Mouse (Mus musculus): ENCODE measurements around the gene Hist1h4m. TPM values are rescaled to one million over a fixed set of nuclear protein-coding genes. Genes with fewer than 3 reads are reported as not detected.
A peak's percentile ranks its signal among the peaks of the same experiment; 100 is the strongest.
"Not testable (repeated sequence)": the region's sequence is repeated elsewhere in the genome, so short reads cannot be mapped to it uniquely, and the experiment has no call there.

Gene Hist1h4m
- polyA plus RNA-seq, 1 experiment from 2014 or later, result not detected

DNA sequence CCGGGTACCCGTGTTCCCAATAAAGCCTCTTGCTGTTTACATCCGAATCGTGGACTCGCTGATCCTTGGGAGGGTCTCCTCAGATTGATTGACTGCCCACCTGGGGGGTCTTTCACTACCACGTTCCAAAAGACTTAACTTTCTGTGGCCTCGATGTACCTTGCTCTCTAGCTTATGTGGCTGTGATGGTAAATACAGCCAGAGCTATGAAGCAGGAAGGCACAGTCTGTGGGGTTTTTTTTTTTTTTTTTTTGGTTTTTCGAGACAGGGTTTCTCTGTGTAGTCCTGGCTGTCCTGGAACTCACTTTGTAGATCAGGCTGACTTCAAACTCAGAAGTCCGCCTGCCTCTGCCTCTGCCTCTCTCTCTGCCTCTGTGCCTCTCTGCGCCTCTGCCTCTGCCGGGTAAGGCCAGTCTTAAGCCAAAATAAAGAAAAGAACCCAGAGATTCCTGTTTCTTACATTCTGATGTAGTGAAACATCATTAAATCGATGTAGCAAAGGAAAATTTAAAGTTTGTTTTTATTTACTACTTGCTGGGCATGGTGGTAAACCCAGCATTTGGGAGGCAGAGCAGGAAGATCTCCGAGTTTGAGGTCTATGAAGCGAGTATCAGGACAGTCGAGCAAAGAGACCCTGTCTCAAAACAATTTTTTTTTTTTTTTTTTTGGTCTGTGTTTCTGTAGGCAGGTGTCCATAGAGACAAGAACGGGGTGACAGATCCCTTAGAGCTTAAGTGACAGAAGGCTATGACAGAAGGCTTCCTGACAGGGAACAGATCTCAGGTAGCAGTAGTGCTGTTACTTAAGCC, 8.7 kb downstream of the Hist1h4m start:
- H3K27ac ChIP-seq; H3K4me2 ChIP-seq (ENCODE audit: low read length); H3K4me1 ChIP-seq (replicated peaks; ENCODE audit: insufficient read depth, low read length); H3K4me3 ChIP-seq (replicated peaks; ENCODE audit: low read depth, low read length); H3K36me3 ChIP-seq (ENCODE audit: insufficient read depth, low read length); H3K27me3 ChIP-seq (ENCODE audit: insufficient read depth, low read length); H3K9ac ChIP-seq (ENCODE audit: low read depth, low read length); ATAC-seq (replicated peaks; ENCODE audit: low FRiP score, low read depth); DNase-seq (ENCODE audit: low spot score); H3K9me3 ChIP-seq (replicated peaks; ENCODE audit: low read length): not testable (repeated sequence)
- WGBS, result 57% methylated on average over 4 of the region's 16 CpGs

DNA sequence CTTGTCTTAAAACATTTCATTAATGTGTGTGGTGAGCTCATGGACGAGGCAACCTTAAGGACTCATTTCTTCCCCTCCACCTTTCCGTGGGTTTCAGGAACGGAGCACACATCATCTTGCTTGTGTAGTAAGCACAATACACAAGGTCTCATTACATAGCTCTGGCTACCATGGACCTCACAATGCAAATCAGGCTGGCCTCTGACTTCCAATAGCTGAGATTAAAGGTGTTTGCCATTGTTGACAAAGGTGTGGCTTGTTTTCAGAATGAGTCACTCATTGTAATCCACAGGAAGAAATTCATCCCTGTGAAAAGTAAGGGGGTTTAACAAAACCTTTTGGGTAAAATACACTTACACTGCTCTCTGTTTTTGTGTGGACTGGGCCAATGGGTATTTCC, 17.0 kb downstream of the Hist1h4m start:
- Histone ChIP-seq H3K27ac (no peak overlapping the region), H3K27me3 (ENCODE audit: insufficient read depth, low read length) (no peaks in the 10 kb centered on the region), H3K9me3 (replicated peaks; ENCODE audit: low read length) (no peaks in the 10 kb centered on the region), H3K4me3 (replicated peaks; ENCODE audit: low read depth, low read length) (no peak overlapping the region), H3K4me2 (ENCODE audit: low read length) (no peak overlapping the region), H3K9ac (ENCODE audit: low read depth, low read length) (no peak overlapping the region), H3K4me1 (replicated peaks; ENCODE audit: insufficient read depth, low read length) (no peaks in the 10 kb centered on the region), H3K36me3 (ENCODE audit: insufficient read depth, low read length) (no peaks in the 10 kb centered on the region)
- TF ChIP-seq CTCF (IDR thresholded peaks at IDR 0.05; ENCODE audit: low read depth), result no peak
- ATAC-seq (replicated peaks; ENCODE audit: low FRiP score, low read depth) (no peak), DNase-seq (ENCODE audit: low spot score) (no peak)
- 90% methylated on average over 3 of the region's 3 CpGs for WGBS

DNA sequence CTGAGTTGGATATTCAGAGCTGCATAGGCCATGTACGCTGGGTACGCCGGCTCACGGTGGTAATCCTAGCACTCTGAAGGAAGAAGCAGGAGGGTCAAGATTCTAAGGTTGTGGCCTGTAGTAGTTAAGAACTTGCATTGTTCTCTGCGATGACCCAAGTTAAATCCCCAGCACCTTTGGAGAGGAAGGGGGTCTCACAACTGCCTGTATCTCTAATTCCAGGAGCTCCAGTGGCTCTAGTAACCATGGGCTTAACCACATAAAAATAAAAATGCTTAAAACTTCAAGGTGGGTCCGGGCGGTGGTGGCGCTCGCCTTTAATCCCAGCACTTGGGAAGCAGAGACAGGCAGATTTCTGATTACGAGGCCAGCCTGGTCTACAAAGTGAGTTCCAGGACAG, 18.8 kb downstream of the Hist1h4m start:
- H3K4me2 ChIP-seq (ENCODE audit: low read length), result no peak overlapping the region
- WGBS, result 91% methylated on average over 10 of the region's 10 CpGs

DNA sequence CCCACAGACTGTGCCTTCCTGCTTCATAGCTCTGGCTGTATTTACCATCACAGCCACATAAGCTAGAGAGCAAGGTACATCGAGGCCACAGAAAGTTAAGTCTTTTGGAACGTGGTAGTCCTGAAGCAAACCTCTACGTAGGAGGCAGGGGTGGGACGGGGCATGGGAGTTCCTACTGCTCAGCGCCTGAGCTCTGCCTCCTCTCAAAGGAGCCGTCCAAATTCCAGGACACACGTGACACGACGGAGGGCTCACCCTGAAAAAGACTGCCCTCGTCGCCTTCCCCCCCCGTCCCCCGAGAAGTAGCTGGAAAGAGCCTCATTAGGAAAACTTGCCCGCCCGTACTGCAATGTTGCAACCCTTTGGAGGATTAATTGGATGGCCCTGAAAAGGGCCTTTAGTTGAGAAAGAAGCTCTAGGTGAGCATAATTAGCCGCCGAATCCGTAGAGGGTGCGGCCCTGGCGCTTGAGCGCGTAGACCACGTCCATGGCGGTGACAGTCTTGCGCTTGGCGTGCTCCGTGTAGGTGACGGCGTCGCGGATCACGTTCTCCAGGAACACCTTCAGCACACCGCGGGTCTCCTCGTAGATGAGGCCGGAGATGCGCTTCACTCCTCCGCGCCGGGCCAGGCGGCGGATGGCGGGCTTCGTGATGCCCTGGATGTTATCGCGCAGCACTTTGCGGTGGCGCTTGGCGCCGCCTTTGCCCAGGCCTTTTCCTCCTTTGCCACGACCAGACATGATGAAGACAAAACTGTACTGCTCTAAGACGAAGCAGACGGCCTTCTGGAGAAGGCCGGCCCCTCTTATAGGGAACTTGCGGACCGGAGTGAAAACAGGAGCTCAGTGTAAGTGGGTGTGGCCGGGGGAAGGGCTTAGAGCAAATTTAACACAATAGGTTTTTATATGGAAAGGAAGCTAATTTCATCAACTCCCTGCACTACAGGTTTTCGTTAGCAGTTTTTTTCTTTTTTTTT, 20.2 kb downstream of the Hist1h4m start, which contains the start of gene Hist1h4n:
Gene Hist1h4n, minus strand, starts transcription at position 779 of the 977 bp plus-strand sequence.
- not testable (repeated sequence) for H3K36me3 ChIP-seq (ENCODE audit: insufficient read depth, low read length); H3K9me3 ChIP-seq (replicated peaks; ENCODE audit: low read length); H3K27me3 ChIP-seq (ENCODE audit: insufficient read depth, low read length); DNase-seq (ENCODE audit: low spot score); H3K4me1 ChIP-seq (replicated peaks; ENCODE audit: insufficient read depth, low read length); H3K27ac ChIP-seq; H3K9ac ChIP-seq (ENCODE audit: low read depth, low read length); H3K4me3 ChIP-seq (replicated peaks; ENCODE audit: low read depth, low read length)
- 0% methylated on average over 17 of the region's 58 CpGs for WGBS
- H3K4me2 ChIP-seq (ENCODE audit: low read length), result 0 out of 2 replicates have a peak within 1 kb of the TSS, but pooled peaks have one; percentile 30
- peak; percentile 84 for ATAC-seq (replicated peaks; ENCODE audit: low FRiP score, low read depth)

More for the DNA sequence above, 18.8 kb downstream of the Hist1h4m start:
- ATAC-seq (replicated peaks; ENCODE audit: low FRiP score, low read depth) (no peak), DNase-seq (ENCODE audit: low spot score) (no peak)
- no peak for TF ChIP-seq CTCF (IDR thresholded peaks at IDR 0.05; ENCODE audit: low read depth)
- Histone ChIP-seq H3K4me1 (replicated peaks; ENCODE audit: insufficient read depth, low read length) (no peaks in the 10 kb centered on the region), H3K9me3 (replicated peaks; ENCODE audit: low read length) (no peaks in the 10 kb centered on the region), H3K4me3 (replicated peaks; ENCODE audit: low read depth, low read length) (no peak overlapping the region), H3K27ac (no peak overlapping the region), H3K36me3 (ENCODE audit: insufficient read depth, low read length) (no peaks in the 10 kb centered on the region), H3K9ac (ENCODE audit: low read depth, low read length) (no peak overlapping the region), H3K27me3 (ENCODE audit: insufficient read depth, low read length) (no peaks in the 10 kb centered on the region)

DNA sequence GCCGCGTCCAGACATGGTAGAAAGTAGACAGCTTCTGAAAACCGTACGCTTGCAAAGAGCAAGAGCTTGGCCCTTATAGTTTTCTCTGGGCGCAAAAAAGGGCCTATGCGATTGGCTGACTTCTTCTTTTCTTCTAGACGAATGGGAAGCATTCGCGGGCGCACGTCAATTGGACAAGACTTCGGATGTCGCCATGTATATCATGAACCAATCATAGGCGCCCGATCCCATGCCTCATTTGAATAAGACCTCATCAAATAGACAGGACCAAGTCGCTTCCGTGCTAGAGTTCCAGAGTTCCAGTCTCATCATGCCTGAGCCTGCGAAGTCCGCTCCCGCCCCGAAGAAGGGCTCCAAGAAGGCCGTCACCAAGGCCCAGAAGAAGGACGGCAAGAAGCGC, 21.9 kb downstream of the Hist1h4m start, which contains the start of the genes Hist1h2ap and Hist1h2br:
Gene Hist1h2ap, minus strand, starts transcription at position 47 of the 400 bp plus-strand sequence.
Gene Hist1h2br, plus strand, starts transcription at position 283 of the 400 bp plus-strand sequence.
- H3K4me3 ChIP-seq (replicated peaks; ENCODE audit: low read depth, low read length); DNase-seq (ENCODE audit: low spot score); H3K9ac ChIP-seq (ENCODE audit: low read depth, low read length); H3K36me3 ChIP-seq (ENCODE audit: insufficient read depth, low read length); H3K4me1 ChIP-seq (replicated peaks; ENCODE audit: insufficient read depth, low read length); H3K4me2 ChIP-seq (ENCODE audit: low read length); H3K27ac ChIP-seq; H3K9me3 ChIP-seq (replicated peaks; ENCODE audit: low read length); H3K27me3 ChIP-seq (ENCODE audit: insufficient read depth, low read length): not testable (repeated sequence)
- no CpG with 5 or more reads among the region's 24 CpGs for WGBS
- peak; percentile 93 for ATAC-seq (replicated peaks; ENCODE audit: low FRiP score, low read depth)

DNA sequence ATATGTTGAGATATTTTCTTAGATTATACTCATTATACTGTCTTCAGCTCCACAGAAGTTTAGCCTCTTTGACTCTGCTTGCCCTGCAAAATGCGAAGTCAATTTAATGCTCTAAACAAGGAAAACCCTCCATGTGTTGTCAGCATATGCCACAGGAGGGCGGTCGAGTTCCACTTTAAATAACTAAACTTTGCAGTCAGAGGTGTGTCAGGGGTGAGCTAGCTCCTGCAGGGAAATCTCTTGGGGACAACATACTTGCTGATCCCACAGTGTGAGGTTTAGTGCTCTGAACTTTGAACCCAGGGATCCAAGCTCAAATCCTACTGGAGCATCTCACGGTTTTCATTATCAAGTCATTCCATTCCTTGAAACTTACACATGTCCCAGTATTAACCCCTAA, 29.0 kb downstream of the Hist1h4m start:
- H3K27ac ChIP-seq; H3K4me1 ChIP-seq (replicated peaks; ENCODE audit: insufficient read depth, low read length); H3K9me3 ChIP-seq (replicated peaks; ENCODE audit: low read length); H3K4me2 ChIP-seq (ENCODE audit: low read length); DNase-seq (ENCODE audit: low spot score); H3K9ac ChIP-seq (ENCODE audit: low read depth, low read length); H3K27me3 ChIP-seq (ENCODE audit: insufficient read depth, low read length); H3K36me3 ChIP-seq (ENCODE audit: insufficient read depth, low read length); H3K4me3 ChIP-seq (replicated peaks; ENCODE audit: low read depth, low read length): not testable (repeated sequence)
- WGBS, result no CpG with 5 or more reads among the region's 4 CpGs
- peak; percentile 73 for ATAC-seq (replicated peaks; ENCODE audit: low FRiP score, low read depth)

DNA sequence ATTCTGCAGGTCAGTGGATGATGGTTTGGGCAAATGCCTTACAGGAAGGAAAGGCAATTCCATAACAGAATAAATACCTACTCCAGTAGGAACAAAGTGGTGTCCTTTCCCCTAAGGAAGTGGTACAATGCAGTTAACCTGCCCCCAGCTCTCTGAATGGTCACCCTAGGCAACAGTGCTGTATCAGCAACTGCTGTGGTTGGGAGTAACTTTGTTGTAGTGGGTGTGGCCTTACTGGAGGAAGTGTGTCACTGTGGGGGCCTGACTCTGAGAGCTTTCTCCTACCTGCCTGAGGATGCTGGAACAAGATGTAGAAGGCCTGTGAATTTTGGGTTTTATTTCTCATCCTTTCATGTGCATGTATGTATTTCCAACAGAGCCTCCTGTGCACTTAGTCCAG, 34.8 kb downstream of the Hist1h4m start:
- not testable (repeated sequence) for H3K4me2 ChIP-seq (ENCODE audit: low read length); ATAC-seq (replicated peaks; ENCODE audit: low FRiP score, low read depth); H3K27ac ChIP-seq; H3K4me1 ChIP-seq (replicated peaks; ENCODE audit: insufficient read depth, low read length); H3K9me3 ChIP-seq (replicated peaks; ENCODE audit: low read length); H3K27me3 ChIP-seq (ENCODE audit: insufficient read depth, low read length); H3K4me3 ChIP-seq (replicated peaks; ENCODE audit: low read depth, low read length); H3K36me3 ChIP-seq (ENCODE audit: insufficient read depth, low read length); DNase-seq (ENCODE audit: low spot score); H3K9ac ChIP-seq (ENCODE audit: low read depth, low read length)
